Mouse (Mus musculus): ENCODE measurements around the gene Ano10. TPM values are rescaled to one million over a fixed set of nuclear protein-coding genes. Genes with fewer than 3 reads are reported as not detected.

Ano10 gene
- total and polyA plus RNA-seq, 3 experiments, result 3.2 to 26.8 (median 8.3) TPM

GRCm38 (mm10) chr9:122187451-122187921, 106.7 kb downstream of the Ano10 start:
- TF ChIP-seq GATA2 (IDR thresholded peaks at IDR 0.05; ENCODE audit: borderline replicate concordance, low read depth, low read length) (no peak), TAL1 (conservative IDR thresholded peaks at IDR 0.05; ENCODE audit: low read depth, low read length) (no peak), POLR2AphosphoS5 (IDR thresholded peaks at IDR 0.05; ENCODE audit: insufficient replicate concordance, low read depth, low read length) (no peak), CTCF (IDR thresholded peaks at IDR 0.05; ENCODE audit: low read depth, low read length) (no peak), GATA1 (IDR thresholded peaks at IDR 0.05; ENCODE audit: borderline replicate concordance, low read length) (no peak)
- Histone ChIP-seq H3K36me3 (replicated peaks) (no peaks in the 10 kb centered on the region), H3K4me1 (ENCODE audit: insufficient read depth, low read depth, low read length) (no peaks in the 10 kb centered on the region), H3K9me3 (replicated peaks) (no peaks in the 10 kb centered on the region), H3K27me3 (ENCODE audit: insufficient read depth, low read length) (peaks cover 9% of the 10 kb centered on the region; the same call in 1 of the 2 replicates), H3K4me3 (ENCODE audit: low read depth, low read length) (no peak overlapping the region)
- no peak for ATAC-seq (ENCODE audit: extremely low read depth, insufficient number of reproducible peaks, low FRiP score, poor library complexity, severe bottlenecking)
- DNase-seq (ENCODE audit: low spot score), result no peak

- no peaks in the 10 kb centered on the region for H3K36me3 ChIP-seq (replicated peaks)
- no peaks in the 10 kb centered on the region for H3K4me1 ChIP-seq (ENCODE audit: insufficient read depth, low read depth, low read length)
- no peaks in the 10 kb centered on the region for H3K9me3 ChIP-seq (replicated peaks)
- ATAC-seq (ENCODE audit: extremely low read depth, insufficient number of reproducible peaks, low FRiP score, poor library complexity, severe bottlenecking) (no peak), DNase-seq (ENCODE audit: low spot score) (no peak)
- peaks cover 7% of the 10 kb centered on the region; the same call in 1 of the 2 replicates for H3K27me3 ChIP-seq (ENCODE audit: insufficient read depth, low read length)
- TF ChIP-seq TAL1 (conservative IDR thresholded peaks at IDR 0.05; ENCODE audit: low read depth, low read length) (no peak), POLR2AphosphoS5 (IDR thresholded peaks at IDR 0.05; ENCODE audit: insufficient replicate concordance, low read depth, low read length) (no peak), GATA2 (IDR thresholded peaks at IDR 0.05; ENCODE audit: borderline replicate concordance, low read depth, low read length) (no peak)
- H3K4me3 ChIP-seq (ENCODE audit: low read depth, low read length), result no peak overlapping the region
These were observed 107.5 kb downstream of the Ano10 start for GRCm38 (mm10) chr9:122186643-122187226.

GRCm38 (mm10) chr9:122185953-122186352, 108.3 kb downstream of the Ano10 start:
- DNase-seq (ENCODE audit: low spot score) (no peak), ATAC-seq (ENCODE audit: extremely low read depth, insufficient number of reproducible peaks, low FRiP score, poor library complexity, severe bottlenecking) (no peak)
- no peaks in the 10 kb centered on the region for H3K36me3 ChIP-seq (replicated peaks)
- no peaks in the 10 kb centered on the region for H3K4me1 ChIP-seq (ENCODE audit: insufficient read depth, low read depth, low read length)
- peaks cover 7% of the 10 kb centered on the region; the same call in 1 of the 2 replicates for H3K27me3 ChIP-seq (ENCODE audit: insufficient read depth, low read length)
- no peak overlapping the region for H3K4me3 ChIP-seq (ENCODE audit: low read depth, low read length)
- no peak for TF ChIP-seq GATA1 (IDR thresholded peaks at IDR 0.05; ENCODE audit: borderline replicate concordance, low read length)
- TF ChIP-seq GATA2 (IDR thresholded peaks at IDR 0.05; ENCODE audit: borderline replicate concordance, low read depth, low read length), result no peak
- TF ChIP-seq POLR2AphosphoS5 (IDR thresholded peaks at IDR 0.05; ENCODE audit: insufficient replicate concordance, low read depth, low read length), result no peak
- TF ChIP-seq TAL1 (conservative IDR thresholded peaks at IDR 0.05; ENCODE audit: low read depth, low read length), result no peak
- no peak for TF ChIP-seq CTCF (IDR thresholded peaks at IDR 0.05; ENCODE audit: low read depth, low read length)
- no peaks in the 10 kb centered on the region for H3K9me3 ChIP-seq (replicated peaks)

GRCm38 (mm10) chr9:122185061-122185460, 109.2 kb downstream of the Ano10 start:
- H3K4me3 ChIP-seq (ENCODE audit: low read depth, low read length), result no peak overlapping the region
- ATAC-seq (ENCODE audit: extremely low read depth, insufficient number of reproducible peaks, low FRiP score, poor library complexity, severe bottlenecking), result no peak
- TF ChIP-seq GATA1 (IDR thresholded peaks at IDR 0.05; ENCODE audit: borderline replicate concordance, low read length), result no peak
- TF ChIP-seq CTCF (IDR thresholded peaks at IDR 0.05; ENCODE audit: low read depth, low read length), result peak; percentile 30; the same call in 1 of the 2 replicates
- no peak for TF ChIP-seq TAL1 (conservative IDR thresholded peaks at IDR 0.05; ENCODE audit: low read depth, low read length)
- TF ChIP-seq GATA2 (IDR thresholded peaks at IDR 0.05; ENCODE audit: borderline replicate concordance, low read depth, low read length), result no peak
- no peak for TF ChIP-seq POLR2AphosphoS5 (IDR thresholded peaks at IDR 0.05; ENCODE audit: insufficient replicate concordance, low read depth, low read length)

GRCm38 (mm10) chr9:122184329-122184728, 109.9 kb downstream of the Ano10 start:
- no peak for TF ChIP-seq POLR2AphosphoS5 (IDR thresholded peaks at IDR 0.05; ENCODE audit: insufficient replicate concordance, low read depth, low read length)
- TF ChIP-seq GATA1 (IDR thresholded peaks at IDR 0.05; ENCODE audit: borderline replicate concordance, low read length), result no peak
- TF ChIP-seq CTCF (IDR thresholded peaks at IDR 0.05; ENCODE audit: low read depth, low read length), result no peak
- TF ChIP-seq GATA2 (IDR thresholded peaks at IDR 0.05; ENCODE audit: borderline replicate concordance, low read depth, low read length), result no peak
- TF ChIP-seq TAL1 (conservative IDR thresholded peaks at IDR 0.05; ENCODE audit: low read depth, low read length), result no peak
- Histone ChIP-seq H3K9me3 (replicated peaks) (no peaks in the 10 kb centered on the region), H3K4me3 (ENCODE audit: low read depth, low read length) (no peak overlapping the region), H3K36me3 (replicated peaks) (no peaks in the 10 kb centered on the region), H3K4me1 (ENCODE audit: insufficient read depth, low read depth, low read length) (no peaks in the 10 kb centered on the region), H3K27me3 (ENCODE audit: insufficient read depth, low read length) (peaks cover 7% of the 10 kb centered on the region; the same call in 1 of the 2 replicates)
- DNase-seq (ENCODE audit: low spot score) (no peak), ATAC-seq (ENCODE audit: extremely low read depth, insufficient number of reproducible peaks, low FRiP score, poor library complexity, severe bottlenecking) (no peak)

More at GRCm38 (mm10) chr9:122185061-122185460, 109.2 kb downstream of the Ano10 start:
- Histone ChIP-seq H3K4me1 (ENCODE audit: insufficient read depth, low read depth, low read length) (no peaks in the 10 kb centered on the region), H3K36me3 (replicated peaks) (no peaks in the 10 kb centered on the region), H3K27me3 (ENCODE audit: insufficient read depth, low read length) (peaks cover 7% of the 10 kb centered on the region; the same call in 1 of the 2 replicates), H3K9me3 (replicated peaks) (no peaks in the 10 kb centered on the region)
- DNase-seq (ENCODE audit: low spot score), result peak; percentile 12

GRCm38 (mm10) chr9:122183074-122183473, 111.1 kb downstream of the Ano10 start:
- ATAC-seq (ENCODE audit: extremely low read depth, insufficient number of reproducible peaks, low FRiP score, poor library complexity, severe bottlenecking) (no peak), DNase-seq (ENCODE audit: low spot score) (no peak)
- no peaks in the 10 kb centered on the region for H3K36me3 ChIP-seq (replicated peaks)
- TF ChIP-seq POLR2AphosphoS5 (IDR thresholded peaks at IDR 0.05; ENCODE audit: insufficient replicate concordance, low read depth, low read length) (no peak), GATA1 (IDR thresholded peaks at IDR 0.05; ENCODE audit: borderline replicate concordance, low read length) (no peak)
- no peaks in the 10 kb centered on the region for H3K4me1 ChIP-seq (ENCODE audit: insufficient read depth, low read depth, low read length)
- H3K4me3 ChIP-seq (ENCODE audit: low read depth, low read length), result no peak overlapping the region
- H3K27me3 ChIP-seq (ENCODE audit: insufficient read depth, low read length), result peaks cover 11% of the 10 kb centered on the region; the same call in 1 of the 2 replicates
- no peaks in the 10 kb centered on the region for H3K9me3 ChIP-seq (replicated peaks)

All from G1E (cell line).